Mouse (Mus musculus) liver (tissue): ENCODE measurements around the gene Plekhn1.

Experiments used
- DNase-seq: peaks from one replicate; pipeline ENCODE4 v3.0.0-alpha.2; 2020; ENCODE audit warnings: mixed read lengths

Gene Plekhn1

GRCm38 (mm10) chr4:156234701-156235213, at the start of gene Plekhn1:
TSS of gene Plekhn1 (minus strand) at chr4:156234857.
- peak; percentile 77 for DNase-seq

- peak; percentile 67 for DNase-seq
These were observed 20.6 kb upstream of the Plekhn1 start, which contains the start of gene Samd11 for GRCm38 (mm10) chr4:156255078-156255839. TSS of gene Samd11 (minus strand) at chr4:156255657.

- DNase-seq, result peak; percentile 78
These were observed 19.9 kb upstream of the Plekhn1 start for GRCm38 (mm10) chr4:156254361-156255077.

- peak; percentile 89 for DNase-seq
These were observed 18.4 kb upstream of the Plekhn1 start for GRCm38 (mm10) chr4:156253043-156253442.

GRCm38 (mm10) chr4:156252619-156253018, 18.0 kb upstream of the Plekhn1 start:
- DNase-seq, result no peak

- DNase-seq, result peak; percentile 75
These were observed 17.5 kb upstream of the Plekhn1 start for GRCm38 (mm10) chr4:156252140-156252539.

- no peak for DNase-seq
These were observed 16.4 kb upstream of the Plekhn1 start for GRCm38 (mm10) chr4:156251081-156251480.

- no peak for DNase-seq
These were observed 14.9 kb upstream of the Plekhn1 start for GRCm38 (mm10) chr4:156249567-156249966.

- DNase-seq, result peak; percentile 66
These were observed 2.2 kb upstream of the Plekhn1 start for GRCm38 (mm10) chr4:156236651-156237447.

- peak; percentile 95 for DNase-seq
These were observed 1.3 kb upstream of the Plekhn1 start, which contains the start of gene Noc2l for GRCm38 (mm10) chr4:156235808-156236533. TSS of gene Noc2l (plus strand) at chr4:156236010.

- DNase-seq, result peak; percentile 43
These were observed 708 bp upstream of the Plekhn1 start for GRCm38 (mm10) chr4:156235360-156235770.

- DNase-seq, result no peak
These were observed 596 bp downstream of the Plekhn1 start for GRCm38 (mm10) chr4:156234021-156234501.

- peak; percentile 62 for DNase-seq
These were observed 6.1 kb downstream of the Plekhn1 start for GRCm38 (mm10) chr4:156228393-156229024.

GRCm38 (mm10) chr4:156227752-156228392, 6.8 kb downstream of the Plekhn1 start:
- DNase-seq, result no peak

GRCm38 (mm10) chr4:156224276-156224675, 10.4 kb downstream of the Plekhn1 start:
- no peak for DNase-seq

- DNase-seq, result no peak
These were observed 14.7 kb downstream of the Plekhn1 start for GRCm38 (mm10) chr4:156219936-156220335.

- DNase-seq, result no peak
These were observed 16.8 kb downstream of the Plekhn1 start for GRCm38 (mm10) chr4:156217838-156218237.

GRCm38 (mm10) chr4:156217022-156217669, 17.5 kb downstream of the Plekhn1 start:
- no peak for DNase-seq

GRCm38 (mm10) chr4:156216196-156216595, 18.5 kb downstream of the Plekhn1 start:
- DNase-seq, result no peak

- no peak for DNase-seq
These were observed 19.0 kb downstream of the Plekhn1 start, which contains the start of gene Perm1 for GRCm38 (mm10) chr4:156215649-156216048. TSS of gene Perm1 (plus strand) at chr4:156215868.
